Mouse (Mus musculus) CH12.LX (cell line): ENCODE measurements around the gene Glipr1l1.
"Not testable (repeated sequence)": the region's sequence is repeated elsewhere in the genome, so short reads cannot be mapped to it uniquely, and the experiment has no call there.

Source experiments
- CHD2 ChIP-seq: IDR thresholded peaks from 2 replicates; pipeline ENCODE4 v1.6.1; 2011; ENCODE audit warnings: low read length, improper control_type of control experiment
- CTCF ChIP-seq, 2 experiments: IDR thresholded peaks in 1 of 2; conservative IDR thresholded peaks in 1 of 2; 2 replicates each; pipeline ENCODE4 v1.5.1; 2011 to 2012; ENCODE audit warnings: low read depth in 2 of 2, low read length in 2 of 2, improper control_type of control experiment in 1 of 2, inconsistent platforms in 1 of 2, mild to moderate bottlenecking in 1 of 2, moderate library complexity in 1 of 2
- E2F4 ChIP-seq: IDR thresholded peaks from 2 replicates; pipeline ENCODE4 v1.6.1; 2011; ENCODE audit warnings: low read depth, low read length, improper control_type of control experiment; ENCODE audit not compliant: insufficient replicate concordance
- EP300 ChIP-seq: IDR thresholded peaks from 2 replicates; pipeline ENCODE4 v1.6.1; 2011; ENCODE audit warnings: low read length, improper control_type of control experiment
- HCFC1 ChIP-seq: IDR thresholded peaks from 2 replicates; pipeline ENCODE4 v1.6.1; 2012; ENCODE audit warnings: low read depth, mild to moderate bottlenecking, inconsistent platforms, low read length, improper control_type of control experiment
- KAT2A ChIP-seq: IDR thresholded peaks from 2 replicates; pipeline ENCODE4 v1.6.1; 2012; ENCODE audit warnings: low read length, improper control_type of control experiment, inconsistent platforms; ENCODE audit not compliant: insufficient replicate concordance
- MAX ChIP-seq: IDR thresholded peaks from 2 replicates; pipeline ENCODE4 v1.6.1; 2011; ENCODE audit warnings: low read length, improper control_type of control experiment
- POLR2A ChIP-seq: IDR thresholded peaks from 2 replicates; pipeline ENCODE4 v1.6.1; 2011; ENCODE audit warnings: low read depth, mild to moderate bottlenecking, improper control_type of control experiment, low read length
- POLR2AphosphoS2 ChIP-seq: IDR thresholded peaks from 2 replicates; pipeline ENCODE4 v1.6.1; 2011; ENCODE audit warnings: low read depth, low read length, improper control_type of control experiment
- RAD21 ChIP-seq: IDR thresholded peaks from 2 replicates; pipeline ENCODE4 v1.6.1; 2011; ENCODE audit warnings: low read depth, mild to moderate bottlenecking, low read length, improper control_type of control experiment, moderate library complexity
- TBP ChIP-seq: conservative IDR thresholded peaks from 2 replicates; pipeline ENCODE4 v1.6.1; 2011; ENCODE audit warnings: low read depth, low read length, improper control_type of control experiment
- TCF12 ChIP-seq: IDR thresholded peaks from 2 replicates; pipeline ENCODE4 v1.6.1; 2014; ENCODE audit warnings: low read depth, mild to moderate bottlenecking, inconsistent platforms, low read length, improper control_type of control experiment
- UBTF ChIP-seq: IDR thresholded peaks from 2 replicates; pipeline ENCODE4 v1.6.1; 2012; ENCODE audit warnings: low read depth, mild to moderate bottlenecking, inconsistent platforms, low read length, improper control_type of control experiment, moderate library complexity

DNA sequence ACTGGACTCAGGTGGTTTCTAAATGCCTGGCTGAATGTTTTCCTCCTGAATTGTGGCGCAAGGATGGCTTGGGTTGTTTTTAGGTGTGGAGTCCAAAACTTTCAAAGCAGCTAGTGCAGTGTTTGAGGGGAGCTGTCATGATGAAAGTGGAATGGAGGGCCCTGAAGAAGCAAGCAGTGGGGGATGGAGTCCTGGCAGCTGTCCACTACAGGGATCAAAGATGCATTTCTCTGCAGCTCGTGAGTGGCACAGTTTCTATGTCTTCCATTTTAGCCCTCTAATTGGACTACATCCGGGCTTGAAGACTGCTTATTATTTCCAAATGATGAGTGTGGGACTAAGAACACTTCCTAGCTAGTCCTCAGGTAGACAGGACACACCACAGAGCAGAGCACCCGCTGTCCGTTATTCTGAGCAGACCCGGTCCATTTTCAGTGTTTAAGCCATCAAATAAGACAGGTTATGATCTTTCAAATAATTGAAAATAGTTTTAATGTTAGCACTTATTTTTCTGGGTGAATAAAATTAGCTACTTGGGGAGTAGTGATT lies 67.8 kb downstream of the Glipr1l1 start:
- not testable (repeated sequence) for TF ChIP-seq TCF12; CHD2; EP300; POLR2A; HCFC1; CTCF (conservative IDR thresholded peaks at IDR 0.05 in 1 of 2, IDR thresholded peaks at IDR 0.05 in 1 of 2; ENCODE audit: low read depth in 2 of 2, low read length in 2 of 2); E2F4; UBTF; KAT2A; POLR2AphosphoS2; MAX; RAD21; TBP
